Mouse (Mus musculus) MEL (cell line): ENCODE measurements around the gene G6pc3.
A peak's percentile ranks its signal among the peaks of the same experiment; 100 is the strongest.

Experiments
- CTCF ChIP-seq, 3 experiments: IDR thresholded peaks in 2 of 3; conservative IDR thresholded peaks in 1 of 3; 2 replicates each; pipeline ENCODE4 v1.5.1; 2011 to 2012; ENCODE audit warnings: low read length in 3 of 3, low read depth in 2 of 3, mild to moderate bottlenecking in 2 of 3, improper control_type of control experiment in 1 of 3, inconsistent platforms in 1 of 3, mixed read lengths in 1 of 3, moderate library complexity in 1 of 3; ENCODE audit not compliant: control insufficient read depth in 1 of 3, insufficient read depth in 1 of 3, poor library complexity in 1 of 3, severe bottlenecking in 1 of 3
- GABPA ChIP-seq: IDR thresholded peaks from 2 replicates; pipeline ENCODE4 v1.6.1; 2012; ENCODE audit warnings: low read depth, mild to moderate bottlenecking, inconsistent platforms, low read length, improper control_type of control experiment, moderate library complexity
- RAD21 ChIP-seq: IDR thresholded peaks from 2 replicates; pipeline ENCODE4 v1.6.1; 2011; ENCODE audit warnings: mild to moderate bottlenecking, low read depth, low read length, improper control_type of control experiment
- TCF12 ChIP-seq: IDR thresholded peaks from 2 replicates; pipeline ENCODE4 v1.6.1; 2014; ENCODE audit warnings: low read depth, mild to moderate bottlenecking, inconsistent platforms, low read length, improper control_type of control experiment, moderate library complexity
- ZC3H11A ChIP-seq: IDR thresholded peaks from 2 replicates; pipeline ENCODE4 v1.6.1; 2012; ENCODE audit warnings: low read depth, mild to moderate bottlenecking, inconsistent platforms, low read length, improper control_type of control experiment

GRCm38 (mm10) chr11:102189461-102190436, at the start of gene G6pc3:
- TF ChIP-seq TCF12 (peak; percentile 71), GABPA (no peak), CTCF (IDR thresholded peaks at IDR 0.05 in 2 of 3, conservative IDR thresholded peaks at IDR 0.05 in 1 of 3; ENCODE audit: control insufficient read depth in 1 of 3, insufficient read depth in 1 of 3, low read depth in 2 of 3, low read length in 3 of 3, poor library complexity in 1 of 3, severe bottlenecking in 1 of 3) (no peak), RAD21 (no peak), ZC3H11A (no peak)
